Mouse (Mus musculus) lung, adult 10 weeks (tissue): ENCODE data around the gene Sec61a1. TPM values are rescaled to one million over a fixed set of nuclear protein-coding genes. Genes with fewer than 3 reads are reported as not detected.

Source experiments
- polyA plus RNA-seq: library from polyadenylated mRNA; stranded (reverse); fragments of 350-450 nt; fragmentation: Illumina TruSeq; extraction: RNeasy Lipid Tissue Mini Kit (QIAGEN cat#74804); gene quantifications from one replicate; pipeline ENCODE4 v1.2.3, GENCODE M21; 2014; ENCODE audit warnings: low read depth, low replicate concordance; ENCODE audit not compliant: insufficient read depth

The Sec61a1 gene
- polyA plus RNA-seq, result 72.6 TPM

GRCm38 (mm10) chr6:88518404-88519263 lies at the start of gene Sec61a1:
Gene Sec61a1, minus strand, starts transcription at chr6:88518905.

GRCm38 (mm10) chr6:88465181-88465920 lies 53.4 kb downstream of the Sec61a1 start, which contains the start of gene Ruvbl1:
Gene Ruvbl1, plus strand, starts transcription at chr6:88465409.

Other genes with a start within 250 kb of the Sec61a1 start
- gene Eefsec, start 72.4 kb downstream of the Sec61a1 start, polyA plus RNA-seq, result 6.3 TPM
- 26.0 TPM for gene Ruvbl1, start 53.5 kb downstream of the Sec61a1 start, polyA plus RNA-seq
- gene Kbtbd12, start 119.0 kb upstream of the Sec61a1 start, polyA plus RNA-seq, result 0.11 TPM
- 50.9 TPM for gene Mgll, start 205.5 kb upstream of the Sec61a1 start, polyA plus RNA-seq